Mouse (Mus musculus) natural killer cell, adult 2 months (primary cell): ENCODE measurements at regions not wholly inside any gene's neighbourhood (a gene's known extent, or its start where the extent isn't known, plus 50 kb on each side); places are given as distances from the start of the nearest gene placed in this dataset.
A peak's percentile ranks its signal among the peaks of the same experiment; 100 is the strongest.

Source experiments
- DNase-seq, 2 experiments: peaks; one replicate each; pipeline ENCODE4 v3.0.0; 2022; ENCODE audit warnings: low spot score in 2 of 2

DNA sequence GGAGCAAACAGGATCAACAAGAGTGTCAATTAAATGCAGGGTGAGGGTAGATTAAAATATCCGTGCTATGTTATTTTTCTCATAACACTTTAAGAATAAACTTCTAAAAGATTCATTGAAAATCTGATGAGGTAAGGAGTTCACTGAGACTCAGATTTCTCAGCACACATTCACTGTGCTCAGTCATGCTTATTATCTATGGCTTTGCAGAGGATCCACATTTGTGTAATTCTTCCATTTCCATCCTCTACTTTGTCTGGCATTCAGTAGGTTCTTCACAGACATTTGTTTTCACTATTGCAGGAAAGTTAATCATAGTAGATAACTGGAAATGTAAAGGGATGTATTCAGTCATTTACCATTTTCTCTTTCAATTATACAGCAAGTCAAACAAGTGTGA is 131.8 kb downstream of the Gm9733 start:
- DNase-seq = no peak

DNA sequence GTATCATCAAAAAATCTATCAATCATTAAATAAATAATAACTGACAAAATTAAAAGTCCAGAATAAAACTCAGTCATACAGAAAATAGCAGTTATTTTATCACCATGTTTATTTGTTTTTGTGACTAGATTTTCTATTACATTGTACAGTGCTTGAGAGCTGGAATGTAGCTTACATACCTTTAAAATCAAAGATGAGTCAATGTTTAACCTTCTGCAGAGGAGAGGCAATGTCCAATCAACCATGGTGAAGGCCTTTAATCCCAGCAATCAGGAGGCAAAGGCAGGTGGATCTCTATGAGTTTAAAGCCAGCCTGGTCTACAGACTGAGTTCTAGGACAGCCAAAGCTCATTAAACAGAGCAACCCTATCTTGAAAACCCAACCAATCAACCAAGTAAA is 131.1 kb downstream of the Gm9733 start:
- no peak for DNase-seq

DNA sequence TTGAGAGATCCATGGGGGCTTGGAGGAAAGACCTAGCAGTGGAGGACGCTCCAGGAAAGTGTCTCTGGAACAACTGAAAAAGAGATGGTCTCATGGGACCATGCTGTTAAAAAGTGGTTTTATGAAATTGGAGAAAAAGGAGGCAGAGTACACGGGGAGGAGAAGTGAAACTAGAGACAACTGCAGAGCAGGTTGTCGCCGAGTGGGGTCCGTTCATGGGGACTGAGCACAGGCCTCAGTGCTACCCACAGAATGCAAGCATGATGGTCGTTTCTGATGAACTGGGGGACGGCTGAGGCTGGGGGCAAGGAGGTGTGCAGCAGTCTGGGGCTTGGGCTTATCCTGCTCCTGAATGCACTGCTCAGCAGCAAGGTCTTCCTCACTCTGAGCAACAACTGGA is 129.3 kb downstream of the Gm9733 start:
- DNase-seq = peak in 1 of 2 experiments; percentile 19

DNA sequence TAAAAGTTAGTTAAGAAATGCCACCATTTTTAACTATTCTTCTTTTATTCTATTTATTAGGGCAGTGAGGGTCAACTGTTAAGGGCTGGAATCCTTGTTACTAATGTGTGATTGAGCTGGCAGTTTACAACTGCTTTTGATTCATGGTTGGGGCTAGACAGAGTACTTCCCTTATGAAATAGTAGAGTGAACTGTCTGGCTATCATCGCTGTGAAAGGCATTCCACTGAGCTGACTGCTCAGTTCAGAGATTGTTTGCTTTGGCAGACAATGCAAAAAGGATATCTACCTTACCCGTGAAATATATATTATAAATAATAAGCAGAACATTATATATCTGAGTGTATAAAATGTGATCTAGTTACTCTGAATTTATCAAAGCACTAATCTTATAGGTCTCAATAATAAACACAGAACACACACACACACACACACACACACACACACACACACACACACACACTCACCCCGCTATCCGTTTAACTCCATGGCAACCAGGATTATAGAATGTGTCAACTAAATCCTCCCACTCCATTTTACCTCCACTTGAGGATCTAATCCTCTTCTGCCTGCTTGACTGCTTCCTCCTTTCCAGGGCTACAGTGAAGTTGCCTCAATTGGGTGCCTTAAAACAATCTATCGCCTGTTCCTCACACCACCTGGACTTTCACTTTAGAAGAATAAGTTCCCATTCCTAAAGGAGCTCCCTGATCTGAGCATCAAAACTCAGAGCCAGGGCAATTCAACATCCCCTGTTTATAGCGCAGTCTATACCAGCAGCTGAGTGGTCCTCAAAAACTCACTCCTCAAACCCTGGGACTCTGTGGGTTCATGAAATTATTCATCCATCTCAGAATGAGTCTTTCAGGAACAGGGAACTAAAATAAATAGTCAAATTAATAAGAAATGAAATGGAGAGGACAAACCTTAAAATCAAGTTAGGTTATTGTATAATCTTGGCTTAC is 126.6 kb downstream of the Gm9733 start:
- no peak for DNase-seq

DNA sequence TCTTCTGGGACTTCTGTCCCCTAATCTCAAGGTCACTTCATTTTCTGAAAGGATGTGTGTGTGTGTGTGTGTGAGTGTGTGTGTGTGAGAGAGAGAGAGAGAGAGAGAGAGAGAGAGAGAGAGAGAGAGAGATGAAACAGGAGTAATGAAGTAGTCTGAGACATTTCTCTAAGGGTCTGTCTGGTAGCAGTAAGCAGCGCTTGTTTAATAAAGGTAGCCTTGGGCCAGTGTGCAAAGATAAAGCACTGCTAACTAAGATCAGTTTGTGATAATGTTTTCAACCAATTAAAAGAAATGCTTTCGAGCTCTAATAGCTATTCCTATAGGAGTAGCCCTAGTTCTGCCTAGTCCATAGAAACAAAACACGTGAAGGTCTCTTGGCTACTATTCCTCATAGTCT is 119.7 kb downstream of the Gm9733 start:
- no peak for DNase-seq

DNA sequence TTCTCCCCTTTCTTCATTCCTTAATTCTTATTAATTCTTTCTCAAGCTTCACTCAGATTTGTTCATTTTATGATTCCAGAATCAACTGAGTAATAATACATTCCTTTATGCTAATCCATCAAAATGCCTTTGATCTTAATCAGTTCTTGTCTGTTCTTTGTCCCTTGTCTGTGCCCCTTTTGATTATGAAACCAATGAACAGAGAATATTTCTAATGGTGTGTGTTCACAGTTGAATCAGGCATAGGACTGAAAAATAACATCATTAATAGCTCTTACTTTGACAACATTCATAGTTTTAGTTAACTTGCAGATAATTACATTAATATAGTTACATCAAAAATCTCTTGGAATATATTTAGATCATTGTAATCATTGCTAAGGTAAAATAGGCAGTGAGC is 114.5 kb downstream of the Gm9733 start:
- no peak for DNase-seq

DNA sequence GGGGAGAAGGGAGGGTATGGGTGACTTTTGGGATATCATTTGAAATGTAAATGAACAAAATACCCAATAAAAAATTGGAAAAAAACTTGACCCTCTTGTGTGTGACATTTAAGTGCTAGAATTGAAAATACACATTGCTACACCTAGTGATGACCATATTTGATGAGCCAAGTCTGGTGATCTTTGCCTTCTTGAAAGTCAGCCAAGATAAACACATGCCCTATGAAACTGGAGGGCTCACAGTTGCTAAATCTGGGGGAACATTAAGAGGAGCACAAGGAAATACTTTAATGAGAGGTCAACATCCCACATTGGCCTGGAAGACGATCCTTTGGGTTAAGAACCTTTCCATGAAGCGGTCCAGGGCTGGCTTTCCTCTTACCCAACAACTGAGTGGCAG is 112.8 kb downstream of the Gm9733 start:
- no peak for DNase-seq

DNA sequence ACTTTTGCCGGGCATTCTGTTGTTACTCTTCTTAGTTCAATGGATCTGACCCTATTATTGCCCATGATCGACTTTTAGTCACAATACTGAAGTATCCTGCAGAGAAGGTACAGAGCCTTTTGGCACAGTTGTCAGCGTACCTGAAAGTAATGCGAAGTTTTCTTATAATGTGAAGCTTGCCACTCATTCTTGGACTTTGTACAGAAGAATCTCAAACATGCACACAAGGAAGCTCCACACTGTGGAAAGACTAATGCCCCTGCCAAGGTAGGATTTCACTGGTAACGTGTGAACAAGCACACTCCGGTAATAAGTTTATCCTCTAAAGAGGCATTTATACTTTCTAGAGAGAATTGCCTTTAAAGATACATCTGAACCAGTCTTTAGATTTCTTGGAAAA is 108.8 kb downstream of the Gm9733 start:
- no peak for DNase-seq

DNA sequence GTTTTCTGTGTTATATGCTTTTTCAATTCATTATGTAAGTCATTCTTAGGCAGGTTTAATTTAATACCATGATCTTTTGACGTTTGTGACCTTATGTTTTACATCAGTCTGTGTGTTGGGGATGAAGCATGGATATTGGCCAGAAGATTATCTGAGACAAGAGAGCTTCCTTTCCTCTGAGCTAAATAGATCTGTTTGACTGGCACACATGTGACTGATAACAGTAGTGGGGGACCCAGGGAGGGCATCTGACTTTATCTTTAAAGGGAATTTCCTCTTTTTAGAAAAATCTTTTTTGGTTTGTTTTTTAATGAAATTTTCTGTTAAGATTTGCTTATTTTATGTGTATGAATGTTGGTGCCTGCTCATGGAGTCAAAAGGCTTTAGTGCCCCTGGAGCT is 107.7 kb downstream of the Gm9733 start:
- no peak for DNase-seq

DNA sequence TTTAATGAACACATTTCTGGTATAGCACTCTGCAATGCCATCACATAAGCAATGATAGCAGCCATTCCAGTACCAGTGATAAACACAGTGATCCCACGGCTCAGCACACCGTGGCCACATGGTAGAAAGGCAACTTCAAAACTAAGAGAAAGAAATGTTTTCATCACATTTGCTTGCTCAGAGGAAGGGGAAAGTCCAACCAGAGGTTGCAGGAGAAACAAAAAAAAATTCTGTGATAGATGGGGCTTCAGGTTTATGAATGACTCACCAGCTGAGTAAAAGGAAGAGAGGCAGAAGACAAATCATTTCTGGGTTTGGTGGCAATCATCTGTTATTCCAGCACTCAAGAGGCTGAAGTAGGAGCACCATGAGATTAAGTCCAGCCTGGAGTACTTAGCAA is 103.5 kb downstream of the Gm9733 start:
- DNase-seq = no peak

DNA sequence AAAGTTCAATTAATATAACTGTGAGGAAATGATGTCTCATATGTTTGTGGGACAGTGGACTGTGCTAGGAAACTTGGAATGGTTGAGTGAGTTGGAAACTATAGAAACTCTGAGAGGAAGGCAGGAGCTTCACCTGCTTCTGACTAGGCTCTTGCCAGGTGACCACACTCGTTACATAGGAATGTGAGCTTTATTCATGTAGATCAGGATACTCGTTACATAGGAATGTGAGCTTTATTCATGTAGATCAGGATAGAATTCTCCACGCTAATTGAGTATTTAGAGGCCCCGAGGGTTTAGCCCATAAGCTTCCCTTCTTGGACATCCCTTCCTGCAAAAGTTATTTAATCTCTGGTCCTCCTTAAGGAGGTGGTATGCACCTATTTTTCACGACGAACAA is 101.9 kb downstream of the Gm9733 start:
- DNase-seq = no peak

DNA sequence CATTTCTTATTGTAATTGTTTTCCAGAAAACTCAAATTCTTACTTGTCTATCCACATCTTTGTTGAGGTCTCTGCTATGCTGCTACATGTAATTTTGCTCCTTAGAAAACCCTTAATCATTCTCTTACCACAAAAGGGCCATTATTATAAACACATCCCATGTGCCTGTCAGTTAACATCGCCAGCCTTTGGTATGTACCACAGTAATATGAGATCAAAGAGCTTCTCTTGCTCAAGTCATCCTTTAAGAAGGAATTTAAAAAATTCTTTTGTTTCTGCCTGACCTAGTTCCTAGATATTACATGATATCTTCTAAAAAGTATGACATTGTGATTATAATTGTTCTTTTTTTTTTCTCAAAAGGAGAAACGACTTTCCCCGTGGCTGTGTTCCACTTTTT is 100.7 kb downstream of the Gm9733 start:
- DNase-seq = no peak

DNA sequence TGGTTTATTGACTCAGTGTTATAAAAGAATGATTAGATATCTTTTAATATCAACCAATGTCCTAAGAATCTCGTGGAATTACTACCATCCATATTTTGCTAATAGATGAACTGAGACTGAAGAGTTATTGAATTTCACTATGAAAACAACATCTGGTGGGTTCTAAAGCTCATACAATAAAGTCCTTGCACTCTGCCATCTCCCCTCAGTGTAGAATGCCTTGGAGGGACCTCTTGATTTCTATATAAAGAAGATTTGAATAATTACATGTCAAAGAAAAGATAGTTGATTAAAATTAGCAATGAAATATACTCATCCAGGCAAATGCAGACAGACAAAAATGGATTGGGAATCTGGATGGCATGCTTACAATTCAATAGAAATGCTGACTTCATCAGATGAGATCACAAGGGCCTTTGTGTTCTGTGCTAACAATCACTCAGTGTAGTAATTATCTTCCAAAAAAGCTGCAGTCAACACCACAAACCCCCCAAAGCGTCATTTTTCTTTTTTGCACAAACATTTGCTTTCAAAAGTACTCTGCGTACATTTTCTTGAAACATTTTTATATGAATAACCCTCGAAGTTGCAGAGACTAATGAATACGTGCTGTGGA is 94.2 kb downstream of the Gm9733 start:
- no peak for DNase-seq

DNA sequence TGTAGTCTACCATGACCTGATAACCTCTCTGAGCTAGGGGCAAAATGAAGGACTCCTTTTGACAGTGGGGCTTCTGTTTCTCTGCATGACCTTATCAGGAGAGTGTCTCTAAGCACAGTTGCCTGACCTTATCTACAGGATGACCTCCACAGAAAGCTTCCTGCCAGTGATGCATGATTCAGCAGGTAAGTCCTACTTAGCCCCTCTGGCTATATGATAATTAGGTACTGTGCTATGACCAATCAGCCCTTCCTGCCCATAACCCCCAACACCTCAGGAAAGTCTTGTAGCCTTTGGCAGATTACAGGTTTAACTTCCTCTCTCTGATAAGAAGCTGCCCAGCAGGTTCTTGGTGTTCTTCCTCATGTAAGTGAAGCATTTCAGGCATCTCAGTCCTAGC is 89.7 kb downstream of the Gm9733 start:
- no peak for DNase-seq

DNA sequence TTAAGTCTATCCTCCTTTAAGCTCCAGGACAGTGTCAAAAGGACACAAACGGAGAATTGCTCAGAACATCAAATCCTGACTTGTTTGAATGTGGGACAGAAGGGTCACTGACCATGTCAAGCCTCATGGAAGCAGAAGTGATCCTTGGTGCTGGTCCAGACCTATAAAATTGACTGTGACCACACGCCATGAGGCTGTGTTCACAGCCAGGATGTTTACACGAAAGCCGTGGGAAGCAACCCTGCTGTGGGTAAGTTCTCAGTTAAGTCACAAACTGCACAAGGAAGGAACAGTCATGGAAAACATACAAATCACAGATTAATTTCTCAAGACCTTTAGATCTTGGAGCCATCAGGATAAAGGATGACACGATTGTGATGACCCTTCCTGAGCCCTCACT is 88.5 kb downstream of the Gm9733 start:
- DNase-seq = no peak

DNA sequence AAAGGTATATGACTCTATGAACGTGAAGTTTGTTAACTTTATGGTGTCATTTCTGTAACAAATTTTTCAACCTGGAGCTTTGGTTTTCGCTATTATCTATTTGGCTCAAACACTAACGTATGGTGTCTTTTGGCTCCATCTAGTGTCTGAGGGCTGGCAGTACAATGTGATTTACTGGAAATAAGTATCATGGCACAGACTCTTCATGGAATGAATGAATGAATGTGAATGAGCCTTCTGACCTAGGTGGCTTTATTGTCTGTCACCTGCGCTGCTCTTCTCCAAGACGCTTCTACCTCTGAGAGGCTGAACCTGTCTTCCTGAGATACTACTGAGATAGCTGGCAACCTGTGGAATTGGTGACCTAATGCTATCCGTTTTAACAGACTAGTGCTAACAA is 87.1 kb downstream of the Gm9733 start:
- peak in 1 of 2 experiments; percentile 24 for DNase-seq
